Mouse (Mus musculus) spleen, adult 2 months (tissue): ENCODE measurements at regions not wholly inside any gene's neighbourhood (a gene's known extent, or its start where the extent isn't known, plus 50 kb on each side); places are given as distances from the start of the nearest gene placed in this dataset.

Source experiments
- CTCF ChIP-seq: fragments of 200-500 bp; IDR thresholded peaks from 2 replicates; pipeline ENCODE4 v1.5.1; 2011; ENCODE audit warnings: mild to moderate bottlenecking, inconsistent platforms; ENCODE audit not compliant: insufficient read depth, insufficient read length, insufficient replicate concordance; ENCODE audit errors: extremely low read depth
- POLR2A ChIP-seq: fragments of 200-500 bp; IDR thresholded peaks from 2 replicates; pipeline ENCODE4 v1.6.1; 2011; ENCODE audit warnings: low read depth, low read length, inconsistent platforms

DNA sequence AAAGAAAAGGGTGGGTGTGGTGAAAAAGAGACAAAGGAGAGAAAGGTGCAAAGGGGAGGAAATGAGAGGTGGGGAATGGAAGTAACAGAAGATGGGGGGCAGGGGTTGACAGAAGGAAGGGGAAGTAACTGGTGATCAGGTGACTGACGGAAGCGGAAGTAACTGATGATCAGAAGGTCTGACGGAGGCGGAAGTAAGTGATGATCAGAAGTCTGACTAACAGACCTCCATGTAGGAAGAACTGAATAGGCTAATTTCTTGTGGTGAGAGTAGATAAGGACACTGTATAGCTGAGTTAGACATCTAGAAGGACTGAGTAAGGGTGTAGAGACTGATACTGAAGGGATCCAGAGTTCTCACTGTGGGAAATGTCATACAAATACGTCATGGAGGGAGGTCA is 318.1 kb upstream of the Runx1 start:
- TF ChIP-seq POLR2A (no peak), CTCF (no peak)
